Mouse (Mus musculus) cerebellum, adult 2 months (tissue): ENCODE measurements around the gene Zfp942.
"Not testable (repeated sequence)": the region's sequence is repeated elsewhere in the genome, so short reads cannot be mapped to it uniquely, and the experiment has no call there.

Experiments used
- CTCF ChIP-seq: fragments of 200-500 bp; IDR thresholded peaks from 2 replicates; pipeline ENCODE4 v1.5.1; 2011; ENCODE audit warnings: low read depth, mild to moderate bottlenecking, control low read depth, low read length, moderate library complexity, borderline replicate concordance; ENCODE audit not compliant: insufficient read depth
- POLR2A ChIP-seq: fragments of 200-500 bp; IDR thresholded peaks from 2 replicates; pipeline ENCODE4 v1.6.1; 2011; ENCODE audit warnings: low read length, control low read depth, borderline replicate concordance; ENCODE audit not compliant: insufficient read depth

- TF ChIP-seq CTCF, POLR2A: not testable (repeated sequence)
These were observed at the start of gene Zfp942, which contains the start of gene Zfp943 for GRCm38 (mm10) chr17:21962107-21962907.
